Mouse (Mus musculus): ENCODE measurements around the gene She.
"Not testable (repeated sequence)": the region's sequence is repeated elsewhere in the genome, so short reads cannot be mapped to it uniquely, and the experiment has no call there.

Gene She

GRCm38 (mm10) chr3:89830815-89831591, at the start of gene She:
TSS of gene She (plus strand) at chr3:89831370.
- DNase-seq (ENCODE audit: low spot score in 2 of 2), result no peak

- no peak for DNase-seq (ENCODE audit: low spot score in 2 of 2)
Measured at GRCm38 (mm10) chr3:89781640-89782039, 49.5 kb upstream of the She start.

GRCm38 (mm10) chr3:89784991-89785753, 46.0 kb upstream of the She start:
- DNase-seq (ENCODE audit: low spot score in 2 of 2), result peak; percentile 40 to 67

- no peak for DNase-seq (ENCODE audit: low spot score in 2 of 2)
Measured at GRCm38 (mm10) chr3:89786275-89786674, 44.9 kb upstream of the She start.

- DNase-seq (ENCODE audit: low spot score in 2 of 2), result no peak
Measured at GRCm38 (mm10) chr3:89788680-89789352, 42.4 kb upstream of the She start.

- DNase-seq (ENCODE audit: low spot score in 2 of 2), result no peak
Measured at GRCm38 (mm10) chr3:89794616-89795015, 36.6 kb upstream of the She start.

- DNase-seq (ENCODE audit: low spot score in 2 of 2), result no peak
Measured at GRCm38 (mm10) chr3:89795746-89796145, 35.4 kb upstream of the She start.

GRCm38 (mm10) chr3:89796358-89796757, 34.8 kb upstream of the She start:
- no peak for DNase-seq (ENCODE audit: low spot score in 2 of 2)

- DNase-seq (ENCODE audit: low spot score in 2 of 2), result no peak
Measured at GRCm38 (mm10) chr3:89798518-89798917, 32.7 kb upstream of the She start.

- no peak for DNase-seq (ENCODE audit: low spot score in 2 of 2)
Measured at GRCm38 (mm10) chr3:89799476-89799875, 31.7 kb upstream of the She start.

- not testable (repeated sequence) for DNase-seq (ENCODE audit: low spot score in 2 of 2)
Measured at GRCm38 (mm10) chr3:89800078-89800477, 31.1 kb upstream of the She start.

GRCm38 (mm10) chr3:89800774-89801506, 30.2 kb upstream of the She start:
- no peak for DNase-seq (ENCODE audit: low spot score in 2 of 2)

GRCm38 (mm10) chr3:89801507-89801847, 29.7 kb upstream of the She start:
- DNase-seq (ENCODE audit: low spot score in 2 of 2), result no peak

- DNase-seq (ENCODE audit: low spot score in 2 of 2), result no peak
Measured at GRCm38 (mm10) chr3:89802876-89803275, 28.3 kb upstream of the She start.

GRCm38 (mm10) chr3:89805179-89805578, 26.0 kb upstream of the She start:
- no peak for DNase-seq (ENCODE audit: low spot score in 2 of 2)

- DNase-seq (ENCODE audit: low spot score in 2 of 2), result no peak
Measured at GRCm38 (mm10) chr3:89806751-89807150, 24.4 kb upstream of the She start.

GRCm38 (mm10) chr3:89807171-89807570, 24.0 kb upstream of the She start:
- no peak for DNase-seq (ENCODE audit: low spot score in 2 of 2)

GRCm38 (mm10) chr3:89807881-89808280, 23.3 kb upstream of the She start:
- no peak for DNase-seq (ENCODE audit: low spot score in 2 of 2)

GRCm38 (mm10) chr3:89808638-89809037, 22.5 kb upstream of the She start:
- no peak for DNase-seq (ENCODE audit: low spot score in 2 of 2)

GRCm38 (mm10) chr3:89810841-89811240, 20.3 kb upstream of the She start:
- DNase-seq (ENCODE audit: low spot score in 2 of 2), result no peak

GRCm38 (mm10) chr3:89812166-89812565, 19.0 kb upstream of the She start:
- no peak for DNase-seq (ENCODE audit: low spot score in 2 of 2)

- no peak for DNase-seq (ENCODE audit: low spot score in 2 of 2)
Measured at GRCm38 (mm10) chr3:89814051-89814450, 17.1 kb upstream of the She start.

All from frontal cortex, postnatal 14 days (tissue).